Mouse (Mus musculus) spleen, adult 18-20 months (tissue): ENCODE measurements around the gene Svs1.
A peak's percentile ranks its signal among the peaks of the same experiment; 100 is the strongest.
"Not testable (repeated sequence)": the region's sequence is repeated elsewhere in the genome, so short reads cannot be mapped to it uniquely, and the experiment has no call there.

Source experiments
- DNase-seq, 2 experiments: peaks; one replicate each; pipeline ENCODE4 v3.0.0; 2022; ENCODE audit warnings: mixed read lengths in 2 of 2

Gene Svs1

GRCm38 (mm10) chr6:48986444-48986990 lies at the start of gene Svs1:
Gene Svs1 (plus strand): TSS chr6:48986861.
- no peak for DNase-seq

DNA sequence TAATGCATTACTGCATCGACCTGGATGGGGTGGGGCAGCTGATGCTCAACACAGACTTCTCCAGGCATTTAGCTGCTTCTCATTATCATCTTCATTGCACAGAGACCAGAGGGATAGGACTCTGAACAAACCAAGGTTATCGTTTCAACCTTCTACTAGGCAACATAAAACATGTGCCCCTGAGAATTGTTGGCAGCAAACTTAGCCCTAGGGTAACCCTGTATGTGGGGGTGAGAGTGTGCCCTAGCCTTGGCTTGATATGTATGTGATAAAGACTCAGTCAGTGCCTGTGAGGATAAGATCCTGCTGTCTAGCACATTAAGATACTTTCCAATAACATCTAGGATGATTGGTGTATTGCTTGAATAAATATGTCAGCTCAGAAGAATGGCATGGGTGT lies 37.1 kb upstream of the Svs1 start:
- DNase-seq: no peak

DNA sequence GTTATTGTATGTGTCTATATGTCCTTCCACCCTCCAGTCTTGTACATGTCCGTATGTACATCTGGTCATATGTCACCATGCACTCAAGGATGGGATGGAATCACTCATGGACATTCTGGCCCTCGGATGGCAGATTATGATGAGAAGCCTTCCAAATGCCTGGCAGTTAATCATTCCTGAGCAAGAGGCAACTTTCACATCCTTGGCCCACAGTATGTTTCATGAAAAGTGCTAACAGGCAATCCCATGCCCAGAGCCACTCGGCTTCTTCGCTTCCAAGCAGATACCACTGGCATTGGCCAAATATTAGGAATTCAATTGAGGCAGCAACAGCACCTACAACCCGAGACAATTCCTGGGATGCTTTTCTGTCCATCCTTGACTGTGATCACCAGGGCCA lies 36.0 kb upstream of the Svs1 start:
- no peak for DNase-seq

DNA sequence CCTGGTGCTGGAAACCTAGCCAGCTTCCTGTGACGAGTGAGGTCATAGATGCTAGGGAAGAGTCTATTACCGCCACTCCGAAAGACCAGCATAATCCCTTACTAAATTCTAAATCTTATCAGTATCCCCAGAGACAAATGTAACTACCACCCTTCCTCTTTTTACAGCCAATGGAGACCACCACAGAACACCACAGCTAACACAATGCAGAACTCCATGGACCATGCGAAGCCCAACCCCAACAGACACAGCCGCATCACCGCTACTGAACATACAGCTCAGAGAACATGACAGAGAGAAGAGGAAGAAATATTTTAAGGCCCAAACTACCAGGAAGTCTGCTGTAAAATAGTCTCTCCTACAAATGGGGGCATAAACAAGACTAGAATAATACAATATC lies 35.0 kb upstream of the Svs1 start:
- no peak for DNase-seq

- DNase-seq: no peak
These were observed 33.4 kb upstream of the Svs1 start for GRCm38 (mm10) chr6:48953220-48953619.

DNA sequence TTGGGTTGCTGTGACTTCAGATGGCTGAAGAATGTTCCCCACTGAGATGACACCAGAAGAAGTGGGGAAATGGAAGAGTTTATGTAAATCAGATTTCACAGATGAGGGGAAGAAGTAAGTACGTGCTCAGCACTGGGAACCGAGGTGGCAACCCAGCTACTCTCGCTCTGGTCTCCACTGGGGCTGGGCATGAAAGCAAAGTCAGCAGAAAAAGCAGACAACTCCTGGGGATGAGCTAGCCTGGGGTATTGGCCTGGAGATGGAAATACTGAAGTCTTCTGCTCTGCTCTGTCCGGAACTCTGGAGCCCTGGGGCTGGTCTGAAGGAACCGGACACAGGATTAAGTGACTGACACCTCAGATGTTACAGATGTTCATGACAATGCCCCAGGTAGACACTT lies 32.5 kb upstream of the Svs1 start:
- no peak for DNase-seq

- DNase-seq: peak in 1 of 2 experiments; percentile 35
These were observed 31.7 kb upstream of the Svs1 start for GRCm38 (mm10) chr6:48954946-48955345.

- DNase-seq: no peak
These were observed 29.9 kb upstream of the Svs1 start for GRCm38 (mm10) chr6:48956785-48957184.

- no peak for DNase-seq
These were observed 28.6 kb upstream of the Svs1 start for GRCm38 (mm10) chr6:48958053-48958452.

- DNase-seq: not testable (repeated sequence)
These were observed 27.5 kb upstream of the Svs1 start for GRCm38 (mm10) chr6:48959151-48959550.

- not testable (repeated sequence) for DNase-seq
These were observed 20.0 kb upstream of the Svs1 start for GRCm38 (mm10) chr6:48966696-48967095.

DNA sequence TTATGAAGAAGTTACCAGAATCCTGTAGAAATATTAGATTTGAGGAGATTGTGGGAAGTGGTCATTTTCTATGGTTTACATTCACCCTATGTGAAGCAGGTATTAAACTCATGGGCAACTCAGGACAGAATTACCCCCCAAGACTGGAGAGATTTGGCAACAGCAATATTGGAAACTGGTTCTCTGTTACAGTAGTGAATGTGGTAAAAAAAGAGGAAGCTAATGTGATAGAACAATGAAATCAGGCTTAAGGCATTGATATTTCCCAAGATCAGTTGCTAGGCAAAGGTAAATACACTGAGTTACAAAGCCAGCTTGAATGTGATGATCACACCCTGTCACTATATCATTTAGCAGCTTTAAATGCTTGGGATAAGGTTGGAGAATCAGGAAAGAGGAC lies 18.8 kb upstream of the Svs1 start:
- no peak for DNase-seq

- DNase-seq: no peak
These were observed 12.0 kb upstream of the Svs1 start, which contains the start of gene Doxl2 for GRCm38 (mm10) chr6:48974663-48975062. Gene Doxl2 (plus strand): TSS chr6:48974963.

- DNase-seq: no peak
These were observed 7.0 kb upstream of the Svs1 start for GRCm38 (mm10) chr6:48979616-48980015.

DNA sequence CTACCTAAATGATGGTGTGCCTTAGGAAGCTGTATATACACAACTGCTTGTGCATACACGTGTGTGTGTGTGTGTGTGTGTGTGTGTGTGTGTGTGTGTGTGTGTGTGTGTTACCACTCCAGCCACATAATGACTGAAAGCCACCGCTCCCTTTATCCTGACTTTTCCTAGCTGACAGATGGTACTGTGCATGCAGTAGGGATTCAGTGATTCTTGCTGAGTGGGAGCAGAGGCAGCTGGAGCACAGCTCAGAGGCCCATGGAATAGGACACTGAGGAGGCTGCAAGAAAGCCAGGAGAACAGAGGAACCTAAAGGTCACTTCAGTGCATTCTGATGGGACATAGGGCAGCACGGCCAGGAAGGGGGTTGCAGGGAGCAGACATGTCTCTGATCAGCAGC lies 4.4 kb upstream of the Svs1 start:
- no peak for DNase-seq

- no peak for DNase-seq
These were observed 3.3 kb downstream of the Svs1 start for GRCm38 (mm10) chr6:48989971-48990370.

GRCm38 (mm10) chr6:48991991-48992390 lies 5.3 kb downstream of the Svs1 start:
- no peak for DNase-seq

DNA sequence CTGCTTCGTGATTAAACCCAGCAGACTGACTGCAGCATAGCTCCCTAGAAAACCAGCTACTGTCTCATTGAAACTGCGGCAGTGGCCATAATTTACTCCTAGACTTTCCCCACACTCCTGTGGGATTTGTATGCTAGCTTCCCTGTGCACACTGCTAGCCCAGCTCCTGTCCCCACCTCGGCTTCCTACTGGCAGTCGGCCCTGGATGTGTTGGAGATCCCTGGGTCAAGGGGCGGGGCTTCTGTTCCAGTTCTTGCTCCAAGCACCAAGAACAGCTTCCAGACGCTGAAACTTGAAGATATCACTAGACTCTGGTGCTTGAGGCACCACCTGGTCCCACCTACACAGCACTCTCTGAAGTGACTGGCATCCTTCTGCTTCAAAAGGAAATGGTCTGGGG lies 11.5 kb downstream of the Svs1 start:
- DNase-seq: no peak

DNA sequence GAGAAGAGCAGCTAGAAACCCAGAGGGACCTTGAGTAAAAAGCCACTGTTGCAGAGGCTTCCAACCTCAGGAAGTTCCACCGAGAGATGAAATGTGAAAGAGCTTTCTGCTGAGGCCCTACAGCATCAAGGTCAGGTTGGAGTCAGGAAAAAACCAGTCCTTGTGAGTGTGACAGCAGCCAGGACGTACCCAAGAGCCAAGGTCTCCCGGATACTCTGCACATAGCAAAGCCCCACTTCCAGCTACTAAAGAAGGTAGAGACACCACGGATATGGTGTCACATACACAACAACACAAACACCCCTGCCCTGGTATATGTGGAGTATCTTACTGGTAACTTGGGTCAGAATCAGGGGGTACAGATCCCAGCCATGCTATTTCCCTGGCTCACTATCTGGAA lies 12.1 kb downstream of the Svs1 start:
- no peak for DNase-seq

DNA sequence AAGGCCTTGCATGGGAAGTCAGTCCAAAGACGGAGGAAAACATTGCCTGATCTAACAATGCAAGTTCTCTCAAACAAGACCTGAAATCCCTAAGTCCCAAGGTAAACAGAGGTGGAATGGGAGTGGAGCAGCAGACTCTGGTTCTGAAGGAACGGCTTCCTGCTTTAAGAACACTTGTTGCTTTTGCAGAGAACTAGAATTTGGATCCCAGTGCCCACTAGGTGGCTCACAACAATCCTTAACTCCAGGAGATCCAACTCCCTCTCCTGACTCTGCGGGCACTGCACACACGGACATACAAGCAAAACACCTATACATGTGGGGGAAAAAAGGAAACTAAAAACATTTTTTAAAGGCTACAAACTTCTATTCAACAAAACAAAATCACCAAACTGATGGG lies 16.7 kb downstream of the Svs1 start:
- no peak for DNase-seq

DNA sequence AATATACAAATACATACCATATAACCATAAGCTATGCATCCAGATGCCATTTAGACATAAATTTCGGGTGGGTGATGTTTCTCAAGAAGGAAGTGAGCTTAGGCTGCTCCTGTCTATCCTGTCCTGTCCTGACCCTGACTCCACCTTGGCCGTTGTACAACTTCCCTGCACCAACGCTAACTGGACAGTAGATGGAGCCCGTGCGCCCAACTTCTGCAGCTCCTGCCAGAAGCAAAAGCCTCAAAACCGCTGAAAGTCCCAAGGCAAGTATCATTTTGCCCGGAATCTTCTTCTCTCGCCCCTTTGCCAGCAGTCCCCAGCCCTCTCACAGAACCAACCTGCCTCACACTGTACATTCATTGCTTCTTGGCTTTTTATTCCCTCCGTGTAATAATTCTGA lies 21.3 kb downstream of the Svs1 start:
- peak; percentile 14 to 56 for DNase-seq

DNA sequence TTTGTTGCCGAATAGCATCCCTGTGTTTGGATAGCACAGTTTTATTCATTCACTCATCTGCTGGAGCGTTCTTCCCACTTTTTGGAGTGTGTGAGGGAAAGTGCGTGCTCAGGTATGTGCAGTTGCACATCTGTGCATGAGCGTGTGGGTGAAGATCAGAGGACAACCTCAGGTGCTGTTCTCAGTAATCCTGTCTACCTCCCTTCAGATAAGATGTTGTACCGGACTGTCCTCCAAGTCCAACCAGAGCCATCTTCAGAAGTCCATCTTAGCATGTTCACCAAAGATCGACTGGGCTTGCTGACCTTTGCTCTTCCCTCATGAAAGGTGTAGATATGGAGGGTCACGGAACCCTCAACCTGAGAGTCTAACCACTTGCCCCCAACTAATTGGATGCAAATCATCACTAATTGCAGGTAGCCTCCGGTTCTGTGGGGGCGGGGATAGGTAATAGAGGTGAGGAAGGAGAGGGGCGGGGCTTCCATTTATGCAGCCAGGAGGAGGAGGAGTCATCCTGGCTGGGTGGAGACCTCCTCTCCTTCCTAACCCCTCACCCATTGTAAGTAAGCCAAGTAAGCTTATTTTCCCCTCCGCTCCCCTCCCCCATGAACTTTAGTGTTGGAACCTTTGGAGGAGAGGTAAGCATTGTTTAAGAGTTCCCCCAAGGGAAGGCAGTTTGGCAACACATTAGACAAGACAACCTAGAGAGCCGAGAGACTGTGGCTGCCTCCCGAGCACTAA lies 21.9 kb downstream of the Svs1 start:
- DNase-seq: no peak

DNA sequence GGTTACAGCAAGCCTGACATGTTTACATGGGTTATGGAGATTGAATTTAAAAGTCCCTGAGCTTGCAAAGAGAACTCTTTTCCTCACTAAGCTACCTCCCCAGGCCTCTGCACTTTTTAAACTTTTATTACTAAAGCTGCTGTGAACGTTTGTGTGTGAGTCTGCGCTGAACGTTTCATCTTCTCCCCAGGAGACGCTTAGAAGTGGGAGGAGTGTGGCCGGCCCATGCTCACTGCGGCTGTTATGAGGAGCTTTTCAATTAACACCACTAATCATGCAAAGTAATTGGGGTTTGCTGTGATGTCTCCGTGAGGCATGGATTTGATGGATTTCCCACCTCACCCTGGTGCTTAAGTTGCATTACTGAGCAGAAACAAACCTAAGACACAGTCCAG lies 22.5 kb downstream of the Svs1 start:
- DNase-seq: no peak

- no peak for DNase-seq
These were observed 23.0 kb downstream of the Svs1 start for GRCm38 (mm10) chr6:49009665-49010064.

- DNase-seq: no peak
These were observed 24.5 kb downstream of the Svs1 start for GRCm38 (mm10) chr6:49011191-49011590.
